Mouse (Mus musculus) colon, adult 2 months (tissue): Measurements from ENCODE around the gene Slc35a3. TPM values are rescaled to one million over a fixed set of nuclear protein-coding genes. Genes with fewer than 3 reads are reported as not detected.

ENCODE experiments used
- polyA plus RNA-seq: library from polyadenylated mRNA; depleted of rRNA; stranded (reverse); fragments of >200 nt; gene quantifications from 2 replicates; pipeline ENCODE4 v1.2.3, GENCODE M21; 2012; rRNA removed

Gene Slc35a3
- polyA plus RNA-seq, result 28.7 and 37.7 TPM in 2 replicates

DNA sequence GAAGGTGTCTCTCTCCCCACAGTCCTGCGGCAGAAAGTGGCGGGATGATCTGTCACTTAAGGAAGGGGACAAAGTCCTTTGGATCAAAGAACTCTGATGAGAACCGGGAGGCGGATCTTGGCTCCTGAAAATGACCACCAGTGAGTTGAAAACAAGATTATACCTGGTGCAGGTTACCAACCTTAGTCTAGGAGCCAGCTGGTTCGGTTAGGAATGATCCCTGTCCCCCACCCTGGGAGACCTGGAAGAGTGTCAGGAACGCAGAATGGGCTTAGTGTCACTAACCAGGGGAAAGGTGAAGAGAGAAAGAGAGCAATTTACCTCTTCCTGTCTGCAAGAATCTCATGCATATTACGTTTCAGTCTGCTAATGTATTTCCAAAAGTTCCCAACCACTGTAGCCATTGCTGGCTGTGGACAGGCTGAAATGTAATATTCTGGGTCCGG, at the start of gene Slc35a3:
Slc35a3 (minus strand) TSS at position 396 of the 446 bp plus-strand sequence.

DNA sequence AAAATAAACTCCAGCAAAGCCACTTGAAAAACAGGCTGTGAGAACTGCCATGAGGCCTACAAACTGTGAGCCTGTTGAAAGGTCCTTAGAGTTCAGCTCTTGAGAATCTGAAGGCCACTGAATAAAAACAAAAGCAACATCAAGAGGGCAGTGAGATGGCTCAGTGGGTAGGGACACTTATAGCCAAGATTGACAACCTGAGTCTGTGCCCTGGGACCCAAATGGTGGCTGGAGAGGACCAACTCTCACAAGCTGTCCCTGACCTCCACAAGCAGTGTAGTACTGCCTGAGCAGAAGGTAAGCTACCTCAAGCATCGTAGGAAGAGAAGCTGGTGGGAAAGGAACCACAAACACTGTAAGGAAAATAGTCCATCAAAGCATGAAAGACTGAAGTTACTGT, 31.5 kb downstream of the Slc35a3 start, which contains the start of gene Gm43191:
Gm43191 (minus strand) TSS at position 101 of the 400 bp plus-strand sequence.

DNA sequence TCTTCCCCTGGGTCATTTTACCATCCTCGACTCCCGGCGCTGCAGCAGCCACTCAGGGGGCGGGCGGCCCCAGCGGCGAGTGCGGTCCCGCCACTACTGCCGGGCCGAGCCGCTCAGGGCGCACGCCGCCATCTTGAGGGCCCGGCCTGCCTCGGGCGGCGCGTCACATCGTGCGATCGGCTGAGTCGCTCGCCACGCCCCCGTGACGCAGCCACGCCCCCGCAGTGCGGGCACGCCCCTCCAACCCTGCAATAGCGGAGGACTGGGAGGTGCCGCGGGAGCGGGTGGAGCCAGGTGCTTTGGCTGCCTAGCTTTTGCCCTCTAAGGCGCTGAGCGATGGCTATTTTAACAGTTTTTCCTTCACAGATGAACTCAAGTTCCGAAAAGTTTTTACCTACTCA, 50.2 kb downstream of the Slc35a3 start, which contains the start of gene Mfsd14a:
Mfsd14a (minus strand) TSS at position 215 of the 401 bp plus-strand sequence.

Other genes with a start within 250 kb of the Slc35a3 start
- 52.4 and 58.0 TPM in 2 replicates for gene Rtca, start 204.6 kb downstream of the Slc35a3 start, polyA plus RNA-seq
- 3.4 and 5.1 TPM in 2 replicates for gene Dbt, start 199.8 kb downstream of the Slc35a3 start, polyA plus RNA-seq
- 0.03 and 0.05 TPM in 2 replicates for gene Lrrc39, start 149.9 kb downstream of the Slc35a3 start, polyA plus RNA-seq
- 0.78 and 1.00 TPM in 2 replicates for gene Sass6, start 117.8 kb downstream of the Slc35a3 start, polyA plus RNA-seq
- 2.9 and 3.1 TPM in 2 replicates for gene Trmt13, start 98.2 kb downstream of the Slc35a3 start, polyA plus RNA-seq
- gene Mfsd14a, start 50.2 kb downstream of the Slc35a3 start, polyA plus RNA-seq, result 14.0 and 14.3 TPM in 2 replicates
- gene Gm43191, start 31.6 kb downstream of the Slc35a3 start, polyA plus RNA-seq, result not detected in 2 replicates
- 5.9 and 6.3 TPM in 2 replicates for gene Agl, start 95.3 kb upstream of the Slc35a3 start, polyA plus RNA-seq
- gene Frrs1, start 146.6 kb upstream of the Slc35a3 start, polyA plus RNA-seq, result 25.6 and 41.6 TPM in 2 replicates